Mouse (Mus musculus): Measurements from ENCODE around the gene Ptpn21. TPM values are rescaled to one million over a fixed set of nuclear protein-coding genes. Genes with fewer than 3 reads are reported as not detected.

Ptpn21 gene
- polyA plus RNA-seq, 1 experiment: 10.9 TPM

DNA sequence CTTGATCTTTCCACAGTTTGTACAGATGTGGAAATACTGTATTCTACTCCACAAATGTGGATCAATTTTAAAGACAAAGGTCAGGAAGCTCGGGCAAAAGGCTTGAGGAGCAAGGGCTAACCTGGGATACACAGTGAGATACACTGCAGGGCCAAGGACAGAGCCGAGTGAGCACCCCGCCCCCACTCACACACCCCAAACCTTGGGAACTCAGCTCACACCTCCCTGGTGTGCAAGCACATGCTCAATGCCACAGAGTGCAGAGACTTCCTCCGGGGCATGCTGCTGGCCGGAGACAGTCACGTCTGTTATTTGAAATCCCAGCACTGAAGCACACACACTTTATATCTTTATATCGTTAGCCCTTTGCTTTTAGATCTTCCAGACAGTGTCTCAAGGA, 11.1 kb downstream of the Ptpn21 start:
- 84% methylated on average over 7 of the region's 7 CpGs for WGBS
- DNase-seq (ENCODE audit: low read depth, low spot score): no peak

DNA sequence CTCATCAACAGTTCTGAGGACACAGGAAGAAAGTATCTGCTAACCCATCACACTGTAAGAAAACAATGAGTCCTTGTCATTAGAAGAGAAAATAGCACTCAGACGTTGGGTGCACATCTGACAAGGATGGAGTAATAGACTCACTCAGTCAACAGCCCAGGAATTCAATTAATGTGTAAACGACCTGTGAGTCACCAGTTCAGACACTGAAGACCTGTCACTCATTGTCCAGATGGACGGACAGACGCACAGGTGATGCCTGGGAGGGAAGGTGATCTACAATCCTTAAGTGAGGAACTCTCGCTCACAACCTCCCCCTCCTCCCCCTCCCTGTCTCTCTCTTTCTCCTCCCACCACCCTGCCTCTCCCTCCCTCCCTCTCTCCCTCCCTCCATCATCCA, 12.2 kb downstream of the Ptpn21 start:
- no peak for DNase-seq (ENCODE audit: low read depth, low spot score)
- 50% methylated on average over 5 of the region's 5 CpGs for WGBS

DNA sequence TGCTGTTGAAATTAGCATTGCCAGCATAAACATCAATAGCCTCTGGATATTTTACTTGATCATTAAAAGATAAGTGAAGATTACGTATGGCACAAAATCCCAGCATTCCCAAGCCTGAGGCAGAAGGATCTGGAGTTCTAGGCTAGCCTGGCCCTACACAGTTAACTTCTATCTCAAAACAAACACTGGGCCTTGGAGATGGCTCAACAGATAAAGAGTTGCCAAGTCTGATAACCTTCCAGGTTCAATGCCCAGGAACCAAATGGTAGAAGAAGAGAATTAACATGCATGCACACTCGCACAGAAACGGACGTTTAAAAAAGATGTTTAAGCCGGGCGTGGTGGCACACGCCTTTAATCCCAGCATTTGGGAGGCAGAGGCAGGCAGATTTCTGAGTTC, 13.0 kb downstream of the Ptpn21 start:
- WGBS: 80% methylated on average over 7 of the region's 7 CpGs
- no peak for DNase-seq (ENCODE audit: low read depth, low spot score)

DNA sequence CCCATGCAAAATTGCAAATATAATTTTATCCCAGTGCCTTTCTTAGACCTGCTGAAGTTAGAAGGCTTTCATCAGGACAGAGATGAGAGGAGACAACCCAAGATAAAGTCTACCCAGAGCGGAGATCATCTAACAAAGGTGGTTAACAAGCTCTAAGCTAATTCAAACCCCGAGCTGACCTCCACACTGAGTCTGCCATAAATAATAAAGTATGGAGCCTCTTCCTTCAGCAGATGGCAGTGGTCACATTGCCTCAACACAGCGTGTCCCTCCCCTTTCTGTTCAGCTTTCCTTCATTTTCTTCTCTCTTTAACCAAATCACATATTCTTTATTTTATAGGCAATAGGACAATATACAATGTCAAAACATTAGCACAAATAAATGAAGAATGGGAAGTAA, 16.2 kb downstream of the Ptpn21 start:
- WGBS: 46% methylated on average over 3 of the region's 3 CpGs
- DNase-seq (ENCODE audit: low read depth, low spot score): no peak

DNA sequence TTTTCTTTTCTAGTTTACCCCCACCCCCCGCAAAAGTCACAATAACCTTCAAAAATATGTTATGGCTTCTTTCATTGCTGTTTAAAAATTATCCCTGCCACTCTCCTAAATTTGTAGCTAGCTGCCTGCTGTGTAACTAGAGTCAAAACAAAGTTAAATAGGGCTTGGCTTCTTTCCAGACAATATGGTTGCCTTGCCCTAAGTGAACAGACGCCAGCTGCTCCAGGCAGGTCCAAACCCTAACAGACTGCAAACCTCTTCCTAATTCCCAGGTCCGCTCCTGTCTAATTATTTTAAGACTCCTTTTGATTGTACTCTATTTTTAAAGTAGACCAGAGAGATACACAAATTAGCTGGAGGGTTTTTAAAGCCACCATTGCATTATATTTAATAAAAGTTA, 16.6 kb downstream of the Ptpn21 start:
- 17% methylated on average over 3 of the region's 3 CpGs for WGBS
- DNase-seq (ENCODE audit: low read depth, low spot score): no peak

DNA sequence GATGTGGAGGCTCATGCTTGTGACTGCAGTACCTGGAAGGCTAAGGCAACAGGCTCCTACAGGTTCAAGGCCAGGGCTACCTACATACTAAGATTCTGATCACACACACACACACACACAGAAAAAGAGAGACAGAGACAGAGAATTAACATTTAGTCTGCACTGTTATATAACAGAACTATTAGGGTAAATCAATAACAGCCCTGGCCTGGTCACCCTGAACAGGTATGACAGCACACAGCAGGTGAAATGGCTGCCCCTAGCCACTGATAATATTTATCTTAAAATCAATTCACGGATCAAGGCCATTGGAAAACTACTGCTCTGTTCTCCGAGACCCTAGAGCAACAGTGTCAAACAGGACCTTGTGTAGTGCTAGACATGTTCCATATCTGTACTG, 21.1 kb downstream of the Ptpn21 start:
- no peak for DNase-seq (ENCODE audit: low read depth, low spot score)

DNA sequence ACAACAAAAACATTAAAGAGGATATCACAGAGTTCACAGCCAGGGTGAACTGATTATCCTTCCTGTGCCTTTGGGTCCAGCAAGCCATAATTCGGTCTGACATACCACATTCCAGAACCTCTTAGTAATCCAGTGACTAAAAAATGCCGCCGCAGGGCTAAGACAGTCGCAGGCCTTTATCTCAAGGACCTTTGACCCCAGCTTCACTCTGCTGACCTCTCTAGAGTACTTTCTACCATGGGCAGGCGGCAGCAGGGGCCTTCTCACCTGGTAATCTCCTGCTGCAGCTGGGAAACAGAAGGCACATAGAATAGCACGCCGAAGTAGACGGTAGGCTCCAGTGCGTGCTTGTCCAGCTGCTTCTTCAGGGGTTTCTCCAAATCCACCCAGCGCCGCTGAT, 22.4 kb downstream of the Ptpn21 start:
- DNase-seq (ENCODE audit: low read depth, low spot score): no peak
- WGBS: 45% methylated on average over 11 of the region's 11 CpGs

More for the DNA sequence above, 21.1 kb downstream of the Ptpn21 start:
- WGBS: 90% methylated on average over 2 of the region's 2 CpGs

DNA sequence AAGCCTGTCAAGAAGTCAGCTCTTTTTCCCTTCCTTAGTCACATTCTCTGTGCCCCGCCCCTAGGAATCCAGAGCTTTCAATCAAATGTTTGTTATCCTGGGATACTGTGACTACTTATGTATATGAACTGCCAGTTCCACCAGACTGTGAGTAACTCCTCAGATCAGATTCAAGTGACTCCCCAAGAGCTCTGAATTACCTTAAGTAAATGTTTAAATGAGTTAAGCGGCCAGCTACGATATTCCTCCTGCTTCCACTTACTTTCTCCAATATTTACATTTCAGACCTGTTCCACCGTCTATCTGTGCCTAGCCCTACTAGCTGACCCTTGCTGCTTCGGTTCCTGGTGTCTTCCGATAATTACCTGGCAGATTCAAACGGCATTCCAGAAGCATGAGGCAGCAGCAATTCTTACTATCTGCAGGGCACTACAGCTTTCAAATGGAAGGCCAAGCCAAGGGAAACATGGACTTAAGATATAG, 23.5 kb downstream of the Ptpn21 start:
- no peak for DNase-seq (ENCODE audit: low read depth, low spot score)
- WGBS: 17% methylated on average over 7 of the region's 7 CpGs

DNA sequence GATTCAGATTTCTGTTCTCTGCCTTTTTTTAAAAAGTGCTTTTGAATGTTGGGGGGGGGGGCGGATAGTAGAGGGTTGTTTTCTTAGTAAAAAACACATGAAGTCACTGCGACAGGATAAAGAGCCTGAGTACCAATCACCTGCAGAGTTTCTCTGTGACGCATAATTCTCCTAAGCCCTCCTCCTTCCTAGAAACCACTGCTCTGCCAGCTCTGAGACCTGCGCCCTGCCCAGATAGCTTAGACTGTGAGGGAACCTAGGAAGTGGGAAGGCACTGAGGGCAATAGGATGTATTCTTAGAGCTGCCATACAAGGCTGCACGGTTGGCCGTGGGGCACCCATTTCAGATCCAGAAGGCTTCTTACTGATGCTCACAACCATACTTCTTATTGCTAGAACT, 24.4 kb downstream of the Ptpn21 start:
- 92% methylated on average over 6 of the region's 6 CpGs for WGBS
- DNase-seq (ENCODE audit: low read depth, low spot score): no peak

DNA sequence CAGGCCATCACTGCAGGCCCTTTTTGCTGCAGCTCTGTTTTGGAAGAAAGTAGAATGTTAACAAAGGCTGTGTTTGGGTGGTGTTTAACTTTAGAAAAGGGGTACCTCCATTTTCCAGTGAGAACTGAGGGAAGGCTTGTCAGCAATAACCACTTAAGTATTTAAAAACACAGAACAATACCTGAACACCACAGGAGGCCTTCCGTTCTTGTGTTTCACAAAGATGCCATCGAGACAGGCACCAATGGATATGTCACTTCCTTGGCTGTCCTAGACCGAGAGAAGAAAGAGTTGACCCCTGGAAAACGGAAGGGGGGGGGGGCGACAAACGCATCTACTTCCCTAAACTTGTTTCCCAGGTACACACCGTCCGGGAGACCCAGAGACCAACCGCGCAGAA, 33.2 kb downstream of the Ptpn21 start:
- DNase-seq (ENCODE audit: low read depth, low spot score): no peak
- 91% methylated on average over 10 of the region's 10 CpGs for WGBS

DNA sequence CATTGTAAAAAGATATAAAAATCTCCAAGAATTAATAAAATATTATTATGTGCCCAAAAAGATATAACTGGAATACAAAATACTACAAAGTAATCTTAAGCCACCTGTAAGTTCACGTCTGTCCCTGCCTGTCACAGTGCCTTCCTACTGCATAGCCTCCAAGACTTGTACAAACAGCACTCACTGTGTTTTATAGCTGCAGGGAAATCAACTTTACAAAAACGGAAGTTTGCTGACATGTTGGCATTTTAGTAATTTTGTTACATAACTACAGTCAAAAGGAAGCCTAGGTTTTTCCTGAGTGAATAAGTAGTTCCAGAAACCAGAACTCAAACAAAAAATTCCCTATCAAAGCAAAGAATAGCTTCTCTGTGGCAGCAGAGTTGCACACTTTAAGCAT, 33.7 kb downstream of the Ptpn21 start:
- no peak for DNase-seq (ENCODE audit: low read depth, low spot score)
- 50% methylated on average over 2 of the region's 2 CpGs for WGBS

DNA sequence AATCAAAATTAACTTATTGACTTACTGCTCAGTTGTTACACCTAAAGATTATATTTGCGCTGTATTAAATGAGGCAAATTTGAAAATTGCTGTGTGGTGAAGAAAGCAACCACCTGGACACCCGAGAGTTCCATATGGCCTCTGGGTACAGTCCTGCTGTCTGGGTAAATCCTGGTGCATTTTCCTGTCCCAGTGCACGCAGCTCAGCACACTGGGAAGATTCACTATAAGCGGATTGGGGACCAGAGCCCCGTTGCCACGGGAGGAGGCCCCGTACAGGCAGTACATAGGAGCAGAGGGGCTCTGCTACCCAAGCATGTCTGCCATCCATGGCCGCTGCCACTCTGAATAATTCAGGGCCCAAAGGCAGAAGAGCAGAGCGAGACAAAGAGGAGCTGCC, 35.6 kb downstream of the Ptpn21 start:
- no peak for DNase-seq (ENCODE audit: low read depth, low spot score)
- 92% methylated on average over 9 of the region's 9 CpGs for WGBS

DNA sequence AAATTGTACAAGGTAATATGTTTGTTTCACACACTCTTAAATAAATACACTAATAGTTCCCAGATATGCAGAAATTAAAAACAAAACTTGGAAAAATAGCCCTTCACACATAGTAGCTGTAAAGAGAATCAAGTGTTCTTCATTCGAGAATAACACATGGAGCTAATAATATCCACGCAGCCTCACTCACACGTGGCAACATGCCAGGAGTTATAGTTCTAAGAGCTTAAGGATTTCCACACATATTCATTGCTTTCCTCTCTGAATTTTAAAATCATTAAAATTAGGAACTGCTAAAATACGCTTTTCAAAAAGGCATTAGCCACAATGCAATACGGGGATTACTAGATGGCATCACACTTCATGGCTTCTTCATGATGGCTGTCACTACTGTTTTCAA, 40.0 kb downstream of the Ptpn21 start:
- no peak for DNase-seq (ENCODE audit: low read depth, low spot score)
- 75% methylated on average over 5 of the region's 5 CpGs for WGBS

DNA sequence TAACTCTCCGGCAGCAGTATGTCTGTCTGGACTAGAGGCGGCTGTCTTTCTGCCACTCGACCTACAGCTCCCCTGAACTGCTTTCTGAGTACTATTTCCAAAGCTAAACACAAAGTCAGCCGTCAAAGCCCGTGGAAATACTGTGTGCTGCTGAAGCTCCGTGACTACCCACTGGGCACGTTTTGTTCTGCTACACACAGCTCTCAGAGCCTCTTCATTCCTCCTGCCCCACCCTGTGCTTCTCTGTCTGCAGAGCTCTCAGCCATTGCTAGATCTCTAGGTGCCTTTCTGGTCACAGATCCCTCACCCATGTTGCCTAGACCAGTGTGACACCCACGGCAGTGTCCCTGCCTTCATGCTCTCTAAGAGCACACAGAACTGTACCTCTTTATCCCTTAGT, 47.0 kb downstream of the Ptpn21 start:
- DNase-seq (ENCODE audit: low read depth, low spot score): no peak
- 85% methylated on average over 8 of the region's 8 CpGs for whole genome bisulfite sequencing

DNA sequence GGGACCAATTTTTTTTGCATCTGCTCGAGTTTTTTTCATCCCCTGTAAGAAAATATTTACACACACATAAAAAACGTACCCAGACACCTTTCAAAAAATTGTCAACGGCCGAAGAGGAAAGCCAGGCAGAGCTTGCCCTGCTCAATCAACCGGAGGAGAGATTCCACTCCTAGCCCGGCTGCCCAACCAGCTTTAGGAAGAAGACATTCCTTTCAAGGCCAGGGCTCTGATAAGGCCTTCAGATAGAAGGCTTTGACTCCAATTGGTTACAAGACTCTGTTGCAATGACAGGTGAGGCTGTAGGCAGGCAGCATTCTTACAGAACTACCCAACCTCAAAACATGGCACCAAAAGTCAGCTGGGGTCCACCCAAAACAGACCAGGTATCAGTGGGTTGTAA, 53.6 kb downstream of the Ptpn21 start:
- DNase-seq (ENCODE audit: low read depth, low spot score): no peak
- 71% methylated on average over 6 of the region's 6 CpGs for WGBS

DNA sequence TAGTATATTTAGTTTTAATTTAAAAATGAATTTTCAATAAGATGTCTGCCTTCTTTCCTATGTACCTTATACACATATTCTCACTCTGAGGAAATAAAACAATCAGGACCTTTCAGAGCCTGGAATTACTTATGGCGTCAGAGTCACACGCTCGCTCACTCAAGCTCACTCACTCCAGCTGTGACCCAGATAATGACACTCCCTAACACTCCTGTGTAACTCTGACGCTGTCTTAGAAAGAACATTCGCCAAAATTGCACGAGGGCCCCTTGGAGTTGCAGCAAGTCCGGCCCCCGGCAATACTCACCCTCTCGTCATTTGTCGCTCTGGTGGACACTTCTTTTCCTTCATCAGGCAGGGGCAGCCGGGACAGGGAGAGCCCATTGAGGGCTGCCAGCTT, 54.0 kb downstream of the Ptpn21 start:
- WGBS: 88% methylated on average over 11 of the region's 11 CpGs
- DNase-seq (ENCODE audit: low read depth, low spot score): no peak

DNA sequence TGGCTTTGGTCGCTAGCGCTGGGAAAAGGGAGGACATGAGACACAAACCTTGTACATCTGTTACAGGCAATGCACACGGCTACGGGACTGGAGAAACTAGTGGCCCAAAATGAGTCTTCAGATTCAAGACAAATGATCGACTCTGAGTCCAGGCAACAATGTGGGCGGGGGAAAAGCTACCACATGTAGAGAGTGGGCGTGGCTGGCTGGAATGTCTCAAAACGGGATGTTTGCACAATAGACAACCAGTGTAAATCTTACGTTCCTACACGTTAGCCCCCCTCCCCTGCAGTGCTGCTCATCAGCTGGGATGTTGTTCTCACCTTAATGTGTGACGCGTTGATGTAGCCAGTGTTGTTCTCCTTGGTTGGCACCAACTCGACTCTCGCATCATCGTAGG, 55.0 kb downstream of the Ptpn21 start:
- DNase-seq (ENCODE audit: low read depth, low spot score): no peak
- 77% methylated on average over 15 of the region's 15 CpGs for WGBS

DNA sequence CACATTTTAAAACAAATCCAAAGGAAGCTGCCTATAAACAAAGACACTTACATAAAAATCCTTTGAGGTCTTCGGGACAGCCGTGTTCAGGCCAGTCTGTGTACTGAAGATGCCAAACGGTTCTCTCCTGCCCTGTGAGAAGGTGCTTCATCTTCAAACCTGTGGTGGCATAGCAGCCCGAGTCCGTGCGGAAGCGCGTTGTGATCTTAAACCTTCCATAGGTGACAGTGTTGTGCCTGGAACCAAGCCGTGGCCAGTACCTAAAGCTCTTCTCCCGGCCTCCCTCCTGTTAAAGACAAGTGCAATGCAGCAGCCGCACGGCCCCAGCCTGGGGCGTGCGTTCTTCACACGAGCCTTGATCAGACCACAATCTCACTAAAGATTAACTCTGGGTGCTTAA, 57.3 kb downstream of the Ptpn21 start:
- WGBS: 84% methylated on average over 15 of the region's 15 CpGs
- no peak for DNase-seq (ENCODE audit: low read depth, low spot score)

DNA sequence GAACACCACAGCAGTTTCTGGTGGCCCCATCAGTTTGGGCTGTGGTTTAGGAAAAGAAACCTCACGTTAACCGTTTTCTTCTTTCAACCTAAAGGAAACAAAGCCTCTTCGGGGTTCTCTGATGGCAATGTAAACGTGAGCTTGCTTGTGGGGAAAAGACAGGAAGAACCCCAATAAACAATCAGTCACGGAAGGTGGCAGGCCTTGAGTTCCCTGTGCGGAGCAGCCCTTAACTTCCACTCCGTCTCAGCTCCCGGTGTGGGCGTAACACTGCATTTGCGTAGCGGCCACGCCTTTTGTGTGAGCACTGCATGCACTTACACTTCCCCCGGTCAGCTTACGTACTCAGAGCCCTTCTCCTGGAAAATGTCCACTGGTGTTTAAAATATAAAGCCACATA, 59.9 kb downstream of the Ptpn21 start:
- no peak for DNase-seq (ENCODE audit: low read depth, low spot score)
- 51% methylated on average over 14 of the region's 14 CpGs for WGBS

DNA sequence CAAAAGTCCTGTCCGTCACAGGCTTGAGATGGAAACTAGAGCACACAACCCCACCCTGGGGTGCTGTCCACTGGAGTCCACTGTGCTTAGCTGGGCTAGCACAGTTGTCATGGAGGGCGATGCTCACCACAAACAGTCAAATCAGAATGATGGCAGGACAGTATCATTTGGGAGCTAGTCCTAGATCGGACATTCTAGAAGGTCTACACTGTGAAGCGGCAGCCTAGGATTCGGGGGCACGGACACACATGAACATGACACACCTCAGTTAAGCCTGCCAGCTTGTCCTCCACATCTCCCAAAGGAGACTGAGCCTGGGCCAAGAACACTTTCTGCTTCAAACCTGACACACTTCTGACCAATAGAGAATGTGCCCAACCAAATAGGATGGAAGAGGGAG, 60.3 kb downstream of the Ptpn21 start:
- 97% methylated on average over 6 of the region's 6 CpGs for WGBS

DNA sequence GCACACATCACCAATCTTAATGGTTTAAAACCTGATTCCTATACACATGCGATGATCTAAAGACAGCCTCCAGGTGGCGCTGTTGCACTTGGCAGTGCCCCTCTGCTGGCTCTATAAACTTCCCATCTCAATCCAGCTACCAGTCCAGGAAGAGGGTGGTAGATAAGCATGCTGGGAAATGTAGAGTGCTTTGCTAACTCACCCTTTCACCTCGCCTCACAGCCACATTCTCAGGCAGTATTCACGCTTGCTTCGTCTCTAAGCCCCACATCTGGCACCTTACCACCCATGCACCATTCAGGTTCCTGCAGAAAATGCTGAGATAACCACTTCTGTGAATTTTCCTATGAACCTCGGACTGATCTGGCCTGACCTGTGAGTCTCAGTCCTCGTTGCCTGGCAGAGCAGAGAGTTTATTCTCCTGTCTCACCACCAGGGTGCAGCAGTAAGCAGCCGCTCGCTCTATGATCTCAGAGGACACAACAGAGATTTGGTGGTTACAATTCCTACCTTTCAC, 62.5 kb downstream of the Ptpn21 start:
- WGBS: 6% methylated on average over 9 of the region's 9 CpGs
- peak; percentile 48 for DNase-seq (ENCODE audit: low read depth, low spot score)

More for the DNA sequence above, 60.3 kb downstream of the Ptpn21 start:
- no peak for DNase-seq (ENCODE audit: low read depth, low spot score)

DNA sequence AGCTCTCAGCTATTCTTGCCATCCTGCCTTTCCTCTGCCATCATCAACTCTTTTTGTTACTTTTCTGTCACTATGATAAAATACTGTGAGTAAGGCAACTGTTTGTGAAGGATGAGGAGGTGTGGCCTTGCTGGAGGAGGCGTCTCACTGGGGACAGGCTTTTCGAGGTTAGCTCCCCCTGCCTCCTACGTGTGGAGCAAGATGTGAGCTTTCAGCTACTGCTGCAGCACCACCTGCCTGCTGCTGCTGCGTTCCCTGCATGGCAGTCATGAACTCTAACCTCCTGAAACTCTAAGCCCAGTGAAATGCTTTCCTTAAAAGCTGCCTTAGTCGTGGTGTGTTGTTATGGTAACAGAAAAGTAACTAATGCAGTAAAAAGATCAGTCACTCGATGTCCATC, 63.3 kb downstream of the Ptpn21 start:
- no peak for DNase-seq (ENCODE audit: low read depth, low spot score)
- 78% methylated on average over 6 of the region's 6 CpGs for WGBS

Measured in large intestine, adult 2 months (tissue).